29 mouse cellular contexts compared by ENCODE assay signal in genomic region chr16:97496026-97496425, GRCm38 (mm10). TPM values are rescaled to one million over a fixed set of nuclear protein-coding genes. Genes with fewer than 3 reads are reported as not detected.
"Had no signal": no experiment of that assay in that cellular context is flagged by ENCODE, and none has a peak within 500 bp of the region (broad histone marks: within the 10 kb centered on the region; RNA-seq: fewer than 3 reads in every experiment).

No protein-coding gene starts in this region.

- H3K4me2 ChIP-seq: liver, embryonic 13.5 days; midbrain, embryonic 11.5 days; neural tube, embryonic 12.5 days; neural tube, embryonic 15.5 days had no signal

- H3K36me3 ChIP-seq: liver, embryonic 13.5 days; neural tube, embryonic 12.5 days; neural tube, embryonic 15.5 days had no signal

- H3K9ac ChIP-seq: liver, embryonic 13.5 days; neural tube, embryonic 12.5 days; neural tube, embryonic 15.5 days had no signal

- H3K27me3 ChIP-seq: liver, embryonic 13.5 days; neural tube, embryonic 12.5 days; neural tube, embryonic 15.5 days had no signal

- H3K9me3 ChIP-seq: liver, embryonic 13.5 days; neural tube, embryonic 12.5 days; neural tube, embryonic 15.5 days had no signal

- H3K4me1 ChIP-seq: liver, embryonic 13.5 days; neural tube, embryonic 12.5 days; neural tube, embryonic 15.5 days had no signal

- H3K4me3 ChIP-seq: layer of hippocampus, adult 2 months; liver, embryonic 13.5 days; neural tube, embryonic 12.5 days; neural tube, embryonic 15.5 days had no signal

- H3K27ac ChIP-seq: layer of hippocampus, adult 2 months; liver, embryonic 13.5 days; neural tube, embryonic 12.5 days; neural tube, embryonic 15.5 days had no signal

- DNase-seq: kidney, adult 11 months; kidney, adult 9 months; kidney, postnatal 25 days; layer of hippocampus, adult 9-11 months; liver, embryonic 13.5 days; lung, adult 2 months; lung, postnatal 14 days; lung, postnatal 4 days; midbrain, embryonic 14.5 days; right cerebral cortex, adult 18-20 months; right cerebral cortex, postnatal 14 days; right cerebral cortex, postnatal 4 days; spleen, adult 18-20 months; thymus, adult 2 months; thymus, postnatal 14 days; thymus, postnatal 4 days had no signal

RNA-seq across cellular contexts. Expression of gene Fam3b, which starts 18.6 kb away (rescaled TPM):
- total RNA-seq: layer of hippocampus, adult 2 months; layer of hippocampus, postnatal 25 days; left cerebral cortex, adult 18-20 months; left cerebral cortex, postnatal 36 days had no signal
- polyA plus RNA-seq: kidney, embryonic 16.5 days; limb, embryonic 11.5 days; limb, embryonic 14.5 days; liver, adult 2 months; liver, embryonic 13.5 days; liver, embryonic 16.5 days; lung, embryonic 16.5 days; midbrain, embryonic 11.5 days; midbrain, embryonic 14.5 days; neural tube, embryonic 12.5 days; neural tube, embryonic 15.5 days had no signal

RNA-seq across cellular contexts. Expression of gene Mx1, which starts 33.3 kb away (rescaled TPM):
- polyA plus RNA-seq: kidney, embryonic 16.5 days had no signal
